Mouse (Mus musculus): ENCODE results near the gene Zmym4. TPM values are rescaled to one million over a fixed set of nuclear protein-coding genes. Genes with fewer than 3 reads are reported as not detected.

The Zmym4 gene
- polyA plus RNA-seq, 1 experiment from 2014 or later, result 4.0 TPM

GRCm38 (mm10) chr4:126927701-126928100 is 40.2 kb downstream of the Zmym4 start:
- DNase-seq (no peak), ATAC-seq (ENCODE audit: low read depth) (no peak)
- Histone ChIP-seq H3K9ac (no peak overlapping the region), H3K27me3 (no peaks in the 10 kb centered on the region), H3K9me3 (replicated peaks) (no peaks in the 10 kb centered on the region), H3K4me2 (no peak overlapping the region), H3K4me1 (replicated peaks) (no peaks in the 10 kb centered on the region), H3K36me3 (peaks cover 3% of the 10 kb centered on the region; the same call in 1 of the 2 replicates), H3K4me3 (replicated peaks) (no peak overlapping the region), H3K27ac (no peak overlapping the region)
- WGBS (ENCODE audit: insufficient replicate concordance), result 84% methylated on average over 1 of the region's 1 CpGs

DNA sequence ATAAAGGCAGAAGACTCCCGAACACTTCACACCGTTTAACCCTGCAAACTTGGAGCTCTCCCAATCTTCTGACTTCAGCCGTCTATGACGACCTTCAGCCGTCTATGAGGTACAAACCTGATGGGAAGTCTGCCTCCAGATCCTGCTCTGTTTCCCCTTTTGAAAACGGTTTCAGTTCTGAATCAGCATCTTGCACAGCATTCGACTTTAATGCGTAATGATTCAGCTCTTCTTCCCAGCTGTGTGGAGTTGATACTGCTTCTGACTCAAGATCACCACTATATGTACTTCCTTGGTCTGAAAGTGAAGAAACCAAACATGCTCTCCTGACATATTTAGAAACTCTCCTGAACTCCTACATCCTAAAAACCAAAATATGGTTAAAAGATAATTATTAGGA is 78.1 kb downstream of the Zmym4 start:
- ATAC-seq (ENCODE audit: low read depth) (no peak), DNase-seq (no peak)

GRCm38 (mm10) chr4:126885953-126886352 is 82.0 kb downstream of the Zmym4 start:
- Histone ChIP-seq H3K27me3 (no peaks in the 10 kb centered on the region), H3K4me2 (no peak overlapping the region), H3K4me1 (replicated peaks) (no peaks in the 10 kb centered on the region), H3K4me3 (replicated peaks) (no peak overlapping the region), H3K9ac (no peak overlapping the region), H3K27ac (no peak overlapping the region), H3K9me3 (replicated peaks) (no peaks in the 10 kb centered on the region), H3K36me3 (peaks cover 31% of the 10 kb centered on the region)
- WGBS (ENCODE audit: insufficient replicate concordance), result 57% methylated on average over 1 of the region's 1 CpGs
- no peak for DNase-seq
- ATAC-seq (ENCODE audit: low read depth), result no peak

More for the DNA sequence above, 78.1 kb downstream of the Zmym4 start:
- Histone ChIP-seq H3K4me3 (replicated peaks) (no peak overlapping the region), H3K27ac (no peak overlapping the region), H3K4me2 (no peak overlapping the region), H3K4me1 (replicated peaks) (no peaks in the 10 kb centered on the region), H3K36me3 (peaks cover 32% of the 10 kb centered on the region), H3K9me3 (replicated peaks) (no peaks in the 10 kb centered on the region), H3K9ac (no peak overlapping the region), H3K27me3 (no peaks in the 10 kb centered on the region)
- 69% methylated on average over 8 of the region's 8 CpGs for WGBS (ENCODE audit: insufficient replicate concordance)

DNA sequence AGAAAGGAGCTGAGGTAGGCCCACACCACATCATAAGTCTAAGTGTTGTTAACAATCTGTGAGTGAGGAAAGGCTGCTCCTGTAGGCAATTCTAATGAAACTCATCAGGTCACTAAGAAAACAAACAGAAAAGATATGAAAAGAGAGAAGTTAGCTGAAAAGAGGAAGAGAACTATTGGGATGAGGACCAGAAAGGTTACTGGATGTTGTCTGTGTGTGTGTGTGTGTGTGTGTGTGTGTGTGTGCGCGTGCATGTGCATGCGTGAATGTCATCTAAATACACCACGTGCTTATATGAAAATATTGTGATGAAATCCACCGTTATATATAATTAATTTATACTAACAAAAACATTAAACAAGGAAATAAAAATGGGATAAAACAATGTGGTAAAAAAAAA is 84.3 kb downstream of the Zmym4 start:
- WGBS (ENCODE audit: insufficient replicate concordance), result 91% methylated on average over 5 of the region's 5 CpGs
- H3K27me3 ChIP-seq, result no peaks in the 10 kb centered on the region
- ATAC-seq (ENCODE audit: low read depth) (no peak), DNase-seq (no peak)
- H3K4me3 ChIP-seq (replicated peaks), result no peak overlapping the region
- H3K4me1 ChIP-seq (replicated peaks), result no peaks in the 10 kb centered on the region
- peaks cover 24% of the 10 kb centered on the region for H3K36me3 ChIP-seq
- H3K27ac ChIP-seq, result no peak overlapping the region
- H3K9me3 ChIP-seq (replicated peaks), result no peaks in the 10 kb centered on the region
- no peak overlapping the region for H3K4me2 ChIP-seq
- no peak overlapping the region for H3K9ac ChIP-seq

GRCm38 (mm10) chr4:126879560-126880275 is 88.2 kb downstream of the Zmym4 start:
- H3K9me3 ChIP-seq (replicated peaks), result no peaks in the 10 kb centered on the region
- no peaks in the 10 kb centered on the region for H3K27me3 ChIP-seq
- no peaks in the 10 kb centered on the region for H3K4me1 ChIP-seq (replicated peaks)
- no peak for ATAC-seq (ENCODE audit: low read depth)
- no peak for DNase-seq
- no peak overlapping the region for H3K4me2 ChIP-seq
- no peak overlapping the region for H3K9ac ChIP-seq
- no peak overlapping the region for H3K27ac ChIP-seq
- WGBS (ENCODE audit: insufficient replicate concordance), result 72% methylated on average over 5 of the region's 5 CpGs
- no peak overlapping the region for H3K4me3 ChIP-seq (replicated peaks)
- H3K36me3 ChIP-seq, result peaks cover 24% of the 10 kb centered on the region

- no peaks in the 10 kb centered on the region for H3K4me1 ChIP-seq (replicated peaks)
- peaks cover 20% of the 10 kb centered on the region for H3K36me3 ChIP-seq
- H3K27me3 ChIP-seq, result no peaks in the 10 kb centered on the region
- H3K9me3 ChIP-seq (replicated peaks), result no peaks in the 10 kb centered on the region
- no peak overlapping the region for H3K9ac ChIP-seq
- WGBS (ENCODE audit: insufficient replicate concordance), result 63% methylated on average over 7 of the region's 7 CpGs
- H3K4me2 ChIP-seq, result no peak overlapping the region
- H3K4me3 ChIP-seq (replicated peaks), result no peak overlapping the region
- ATAC-seq (ENCODE audit: low read depth) (no peak), DNase-seq (no peak)
- H3K27ac ChIP-seq, result no peak overlapping the region
Observed at GRCm38 (mm10) chr4:126872717-126873116, 95.2 kb downstream of the Zmym4 start.

GRCm38 (mm10) chr4:126868699-126869098 is 99.2 kb downstream of the Zmym4 start:
- no peaks in the 10 kb centered on the region for H3K27me3 ChIP-seq
- H3K36me3 ChIP-seq, result peaks cover 30% of the 10 kb centered on the region
- no peak overlapping the region for H3K4me3 ChIP-seq (replicated peaks)
- H3K27ac ChIP-seq, result no peak overlapping the region
- WGBS (ENCODE audit: insufficient replicate concordance), result 85% methylated on average over 12 of the region's 12 CpGs
- no peaks in the 10 kb centered on the region for H3K9me3 ChIP-seq (replicated peaks)
- no peak overlapping the region for H3K9ac ChIP-seq
- no peaks in the 10 kb centered on the region for H3K4me1 ChIP-seq (replicated peaks)
- DNase-seq (no peak), ATAC-seq (ENCODE audit: low read depth) (no peak)
- H3K4me2 ChIP-seq, result no peak overlapping the region

- Histone ChIP-seq H3K36me3 (peaks cover 37% of the 10 kb centered on the region), H3K4me2 (no peak overlapping the region)
- DNase-seq, result no peak
Observed at GRCm38 (mm10) chr4:126861514-126862266, 106.2 kb downstream of the Zmym4 start.

GRCm38 (mm10) chr4:126860268-126860986 is 107.5 kb downstream of the Zmym4 start:
- H3K4me3 ChIP-seq (replicated peaks), result no peak overlapping the region
- no peaks in the 10 kb centered on the region for H3K9me3 ChIP-seq (replicated peaks)
- H3K27ac ChIP-seq, result no peak overlapping the region
- H3K36me3 ChIP-seq, result peaks cover 29% of the 10 kb centered on the region
- no peaks in the 10 kb centered on the region for H3K27me3 ChIP-seq
- DNase-seq (no peak), ATAC-seq (ENCODE audit: low read depth) (no peak)
- no peak overlapping the region for H3K9ac ChIP-seq
- no peaks in the 10 kb centered on the region for H3K4me1 ChIP-seq (replicated peaks)
- 76% methylated on average over 9 of the region's 9 CpGs for WGBS (ENCODE audit: insufficient replicate concordance)
- no peak overlapping the region for H3K4me2 ChIP-seq

More at GRCm38 (mm10) chr4:126861514-126862266, 106.2 kb downstream of the Zmym4 start:
- no peaks in the 10 kb centered on the region for H3K27me3 ChIP-seq
- ATAC-seq (ENCODE audit: low read depth), result no peak
- 61% methylated on average over 11 of the region's 11 CpGs for WGBS (ENCODE audit: insufficient replicate concordance)
- H3K4me1 ChIP-seq (replicated peaks), result no peaks in the 10 kb centered on the region
- no peak overlapping the region for H3K27ac ChIP-seq
- H3K9ac ChIP-seq, result no peak overlapping the region
- H3K9me3 ChIP-seq (replicated peaks), result no peaks in the 10 kb centered on the region
- no peak overlapping the region for H3K4me3 ChIP-seq (replicated peaks)

DNA sequence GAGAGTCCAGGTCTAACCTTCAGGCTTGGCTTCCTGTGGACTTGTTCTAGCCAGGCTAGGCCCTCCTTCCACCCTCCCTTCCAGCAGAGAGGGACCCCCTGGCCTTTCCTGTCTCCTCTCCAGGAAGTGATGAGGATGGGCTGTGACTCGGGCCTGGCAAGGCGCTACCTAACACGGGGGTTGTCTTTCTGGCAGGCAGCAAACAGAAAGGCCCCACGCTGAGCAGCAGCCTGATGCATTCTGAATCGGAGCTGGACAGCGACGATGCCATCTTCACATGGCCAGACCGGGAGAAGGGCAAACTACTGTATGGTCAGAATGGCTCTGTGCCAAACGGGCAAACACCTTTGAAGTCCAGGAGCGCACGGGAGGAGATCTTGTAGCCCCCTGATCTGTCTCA is 115.0 kb downstream of the Zmym4 start:
- Histone ChIP-seq H3K4me2 (no peak overlapping the region), H3K4me3 (replicated peaks) (no peak overlapping the region), H3K27me3 (no peaks in the 10 kb centered on the region), H3K9me3 (replicated peaks) (no peaks in the 10 kb centered on the region), H3K4me1 (replicated peaks) (peaks cover 5% of the 10 kb centered on the region; the same call in 1 of the 2 replicates), H3K27ac (no peak overlapping the region), H3K36me3 (peaks cover 9% of the 10 kb centered on the region; the same call in 1 of the 2 replicates), H3K9ac (no peak overlapping the region)
- DNase-seq, result no peak
- 68% methylated on average over 11 of the region's 11 CpGs for WGBS (ENCODE audit: insufficient replicate concordance)
- no peak for ATAC-seq (ENCODE audit: low read depth)

DNA sequence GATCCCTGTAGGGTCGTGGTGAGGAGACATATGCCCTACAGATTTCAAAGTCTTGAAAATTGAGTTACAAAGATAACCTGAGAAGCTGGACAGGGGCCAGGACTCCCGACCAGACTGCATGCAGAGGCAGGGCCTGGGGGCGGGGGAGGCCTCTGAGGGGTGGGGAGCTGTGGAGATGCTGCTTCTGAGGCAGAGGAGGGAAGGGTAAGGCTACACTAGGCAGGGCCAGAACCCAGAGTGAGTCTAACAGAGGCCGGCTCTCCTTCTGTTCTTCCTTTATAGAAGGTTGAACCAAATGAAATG is 117.2 kb downstream of the Zmym4 start:
- Histone ChIP-seq H3K4me1 (replicated peaks) (peaks cover 5% of the 10 kb centered on the region; the same call in 1 of the 2 replicates), H3K27me3 (no peaks in the 10 kb centered on the region), H3K27ac (no peak overlapping the region), H3K4me3 (replicated peaks) (no peak overlapping the region), H3K9ac (no peak overlapping the region), H3K4me2 (no peak overlapping the region), H3K36me3 (peaks cover 27% of the 10 kb centered on the region), H3K9me3 (replicated peaks) (no peaks in the 10 kb centered on the region)
- ATAC-seq (ENCODE audit: low read depth) (no peak), DNase-seq (no peak)
- 64% methylated on average over 4 of the region's 4 CpGs for WGBS (ENCODE audit: insufficient replicate concordance)
